Mouse (Mus musculus): ENCODE measurements around the gene 9330182O14Rik. TPM values are rescaled to one million over a fixed set of nuclear protein-coding genes. Genes with fewer than 3 reads are reported as not detected.

The 9330182O14Rik gene
- polyA plus RNA-seq (2012; rRNA removed): not detected in 2 replicates

GRCm38 (mm10) chr15:40134152-40134792 is at the start of gene 9330182O14Rik:
Gene 9330182O14Rik (plus strand): TSS chr15:40134365.
- Histone ChIP-seq H3K27me3 (ENCODE audit: control insufficient read depth, insufficient read depth, low read length) (no peaks in the 10 kb centered on the region), H3K4me1 (replicated peaks; ENCODE audit: control insufficient read depth, insufficient read depth, low read length) (no peaks in the 10 kb centered on the region), H3K36me3 (ENCODE audit: control insufficient read depth, insufficient read depth, low read length) (no peaks in the 10 kb centered on the region), H3K27ac (ENCODE audit: control insufficient read depth, insufficient read depth, low read length) (no peak within 1 kb of the TSS), H3K4me3 (ENCODE audit: control insufficient read depth, insufficient read depth, low read length) (no peak within 1 kb of the TSS)
- no peak for TF ChIP-seq CTCF (IDR thresholded peaks at IDR 0.05; ENCODE audit: borderline replicate concordance, control insufficient read depth, extremely low read depth, insufficient read depth, low read length, poor library complexity)
- no peak for TF ChIP-seq POLR2A (IDR thresholded peaks at IDR 0.05; ENCODE audit: control insufficient read depth, extremely low read depth, insufficient read depth, low read length, poor library complexity)
- peak; percentile 11 for DNase-seq
- WGBS: 28% methylated on average over 10 of the region's 10 CpGs

GRCm38 (mm10) chr15:40103304-40103703 is 30.9 kb upstream of the 9330182O14Rik start:
- WGBS: over 99% methylated on average over 2 of the region's 2 CpGs

DNA sequence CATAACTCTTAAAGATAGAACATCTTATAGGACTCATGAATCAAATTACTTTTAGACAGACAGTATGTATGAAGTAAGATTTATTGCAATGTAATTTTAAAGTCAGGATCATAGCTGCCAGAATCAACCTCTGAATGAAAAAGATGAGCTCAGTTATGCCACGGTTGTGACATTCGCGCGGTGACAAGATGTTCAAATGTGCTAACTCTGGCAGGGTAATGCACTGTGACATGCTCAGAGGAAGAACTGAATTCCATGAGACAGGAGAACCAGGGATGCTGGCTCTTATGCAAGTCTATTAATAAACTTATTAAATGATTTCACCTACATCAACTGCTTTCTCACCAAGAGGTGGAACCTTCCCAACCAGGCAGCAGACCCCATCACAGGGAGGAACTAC is 28.5 kb upstream of the 9330182O14Rik start:
- DNase-seq: no peak
- Histone ChIP-seq H3K4me3 (ENCODE audit: control insufficient read depth, insufficient read depth, low read length) (no peak overlapping the region), H3K27ac (ENCODE audit: control insufficient read depth, insufficient read depth, low read length) (no peak overlapping the region), H3K36me3 (ENCODE audit: control insufficient read depth, insufficient read depth, low read length) (no peaks in the 10 kb centered on the region), H3K27me3 (ENCODE audit: control insufficient read depth, insufficient read depth, low read length) (no peaks in the 10 kb centered on the region), H3K4me1 (replicated peaks; ENCODE audit: control insufficient read depth, insufficient read depth, low read length) (no peaks in the 10 kb centered on the region)
- WGBS: 93% methylated on average over 4 of the region's 4 CpGs
- no peak for TF ChIP-seq POLR2A (IDR thresholded peaks at IDR 0.05; ENCODE audit: control insufficient read depth, extremely low read depth, insufficient read depth, low read length, poor library complexity)
- no peak for TF ChIP-seq CTCF (IDR thresholded peaks at IDR 0.05; ENCODE audit: borderline replicate concordance, control insufficient read depth, extremely low read depth, insufficient read depth, low read length, poor library complexity)

More at GRCm38 (mm10) chr15:40103304-40103703, 30.9 kb upstream of the 9330182O14Rik start:
- H3K4me3 ChIP-seq (ENCODE audit: control insufficient read depth, insufficient read depth, low read length): no peak overlapping the region
- H3K36me3 ChIP-seq (ENCODE audit: control insufficient read depth, insufficient read depth, low read length): no peaks in the 10 kb centered on the region
- no peak for TF ChIP-seq POLR2A (IDR thresholded peaks at IDR 0.05; ENCODE audit: control insufficient read depth, extremely low read depth, insufficient read depth, low read length, poor library complexity)
- no peak for TF ChIP-seq CTCF (IDR thresholded peaks at IDR 0.05; ENCODE audit: borderline replicate concordance, control insufficient read depth, extremely low read depth, insufficient read depth, low read length, poor library complexity)
- no peak for DNase-seq
- H3K27me3 ChIP-seq (ENCODE audit: control insufficient read depth, insufficient read depth, low read length): no peaks in the 10 kb centered on the region
- no peak overlapping the region for H3K27ac ChIP-seq (ENCODE audit: control insufficient read depth, insufficient read depth, low read length)
- H3K4me1 ChIP-seq (replicated peaks; ENCODE audit: control insufficient read depth, insufficient read depth, low read length): no peaks in the 10 kb centered on the region

GRCm38 (mm10) chr15:40113888-40114576 is 20.1 kb upstream of the 9330182O14Rik start:
- Histone ChIP-seq H3K27ac (ENCODE audit: control insufficient read depth, insufficient read depth, low read length) (no peak overlapping the region), H3K27me3 (ENCODE audit: control insufficient read depth, insufficient read depth, low read length) (no peaks in the 10 kb centered on the region), H3K36me3 (ENCODE audit: control insufficient read depth, insufficient read depth, low read length) (no peaks in the 10 kb centered on the region), H3K4me3 (ENCODE audit: control insufficient read depth, insufficient read depth, low read length) (no peak overlapping the region), H3K4me1 (replicated peaks; ENCODE audit: control insufficient read depth, insufficient read depth, low read length) (no peaks in the 10 kb centered on the region)
- no peak for TF ChIP-seq POLR2A (IDR thresholded peaks at IDR 0.05; ENCODE audit: control insufficient read depth, extremely low read depth, insufficient read depth, low read length, poor library complexity)
- no peak for TF ChIP-seq CTCF (IDR thresholded peaks at IDR 0.05; ENCODE audit: borderline replicate concordance, control insufficient read depth, extremely low read depth, insufficient read depth, low read length, poor library complexity)
- no peak for DNase-seq
- WGBS: 74% methylated on average over 16 of the region's 18 CpGs

DNA sequence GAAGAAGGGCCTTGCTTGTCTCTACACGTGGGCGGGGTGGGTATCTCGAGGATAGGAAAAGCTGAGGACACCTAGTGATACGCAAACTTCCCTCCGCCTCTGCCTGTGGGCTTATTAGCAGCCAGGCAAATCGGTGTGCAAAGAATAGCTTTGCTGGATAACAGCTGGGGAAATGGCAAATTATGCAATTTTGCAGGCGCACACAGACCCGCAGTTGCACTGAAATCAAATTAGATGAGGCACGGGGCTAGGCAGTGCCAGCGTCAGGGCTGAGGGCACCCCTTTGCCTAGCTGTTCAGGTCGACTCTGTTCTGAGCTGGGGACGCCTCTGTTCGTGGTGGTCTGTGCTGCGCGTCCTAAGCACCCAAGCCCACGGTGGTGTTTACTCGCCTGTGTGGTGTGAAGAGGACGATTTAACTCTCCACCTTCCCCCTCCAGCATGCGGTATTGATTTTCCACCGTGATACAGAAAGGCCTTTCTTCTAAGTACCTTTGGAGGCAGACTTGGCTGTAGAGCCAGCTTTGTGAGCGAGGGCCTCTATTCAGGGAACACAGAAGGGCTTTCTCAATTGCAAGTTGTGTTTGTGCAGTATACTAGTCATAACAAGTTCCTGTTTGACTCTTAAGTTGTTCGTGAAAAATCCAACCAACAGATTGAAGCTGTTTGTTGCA is 19.4 kb upstream of the 9330182O14Rik start:
- no peak overlapping the region for H3K27ac ChIP-seq (ENCODE audit: control insufficient read depth, insufficient read depth, low read length)
- no peaks in the 10 kb centered on the region for H3K4me1 ChIP-seq (replicated peaks; ENCODE audit: control insufficient read depth, insufficient read depth, low read length)
- H3K27me3 ChIP-seq (ENCODE audit: control insufficient read depth, insufficient read depth, low read length): no peaks in the 10 kb centered on the region
- no peak for TF ChIP-seq CTCF (IDR thresholded peaks at IDR 0.05; ENCODE audit: borderline replicate concordance, control insufficient read depth, extremely low read depth, insufficient read depth, low read length, poor library complexity)
- WGBS: 85% methylated on average over 22 of the region's 22 CpGs
- no peak overlapping the region for H3K4me3 ChIP-seq (ENCODE audit: control insufficient read depth, insufficient read depth, low read length)
- no peaks in the 10 kb centered on the region for H3K36me3 ChIP-seq (ENCODE audit: control insufficient read depth, insufficient read depth, low read length)
- DNase-seq: no peak

DNA sequence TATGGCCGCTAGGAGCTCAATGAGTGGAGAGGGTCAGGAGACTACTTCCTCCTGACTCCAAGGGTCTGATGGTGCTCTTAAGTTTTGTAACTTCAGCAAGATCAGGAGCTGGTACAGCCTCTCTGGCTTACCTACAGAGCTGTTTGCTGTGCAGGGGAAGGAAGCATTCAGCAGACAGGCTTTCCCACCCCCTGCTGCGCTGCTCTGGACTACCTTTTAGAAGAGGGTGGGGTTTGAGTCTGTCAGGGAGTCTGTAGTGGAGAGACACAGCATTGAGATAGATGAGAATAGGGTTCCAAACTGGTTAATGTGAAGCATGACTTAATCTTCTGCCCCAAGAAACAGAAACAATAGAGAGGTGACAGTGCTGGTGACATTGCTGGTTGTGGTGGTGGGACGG is 17.8 kb upstream of the 9330182O14Rik start:
- Histone ChIP-seq H3K4me1 (replicated peaks; ENCODE audit: control insufficient read depth, insufficient read depth, low read length) (no peaks in the 10 kb centered on the region), H3K27ac (ENCODE audit: control insufficient read depth, insufficient read depth, low read length) (no peak overlapping the region), H3K27me3 (ENCODE audit: control insufficient read depth, insufficient read depth, low read length) (no peaks in the 10 kb centered on the region), H3K36me3 (ENCODE audit: control insufficient read depth, insufficient read depth, low read length) (no peaks in the 10 kb centered on the region), H3K4me3 (ENCODE audit: control insufficient read depth, insufficient read depth, low read length) (no peak overlapping the region)
- TF ChIP-seq POLR2A (IDR thresholded peaks at IDR 0.05; ENCODE audit: control insufficient read depth, extremely low read depth, insufficient read depth, low read length, poor library complexity) (no peak), CTCF (IDR thresholded peaks at IDR 0.05; ENCODE audit: borderline replicate concordance, control insufficient read depth, extremely low read depth, insufficient read depth, low read length, poor library complexity) (no peak)
- DNase-seq: no peak
- WGBS: 95% methylated on average over 3 of the region's 3 CpGs
